Mouse (Mus musculus): ENCODE results near the gene Mogs.

GRCm38 (mm10) chr6:83087926-83088260 is 27.4 kb upstream of the Mogs start:
- TF ChIP-seq GATA1 (IDR thresholded peaks at IDR 0.05; ENCODE audit: low read depth, low read length) (no peak), EP300 (IDR thresholded peaks at IDR 0.05; ENCODE audit: low read depth in 1 of 2, low read length in 2 of 2) (no peak), POLR2AphosphoS2 (IDR thresholded peaks at IDR 0.05; ENCODE audit: low read length) (no peak), HCFC1 (IDR thresholded peaks at IDR 0.05; ENCODE audit: low read depth, low read length) (no peak), TAL1 (IDR thresholded peaks at IDR 0.05; ENCODE audit: low read length) (no peak), MAZ (IDR thresholded peaks at IDR 0.05; ENCODE audit: low read depth, low read length) (no peak), CTCF (IDR thresholded peaks at IDR 0.05 in 2 of 3, conservative IDR thresholded peaks at IDR 0.05 in 1 of 3; ENCODE audit: control insufficient read depth in 1 of 3, insufficient read depth in 1 of 3, low read depth in 2 of 3, low read length in 3 of 3, poor library complexity in 1 of 3, severe bottlenecking in 1 of 3) (no peak)

All from MEL (cell line).